Mouse (Mus musculus): Measurements from ENCODE around the gene Fam131b. TPM values are rescaled to one million over a fixed set of nuclear protein-coding genes. Genes with fewer than 3 reads are reported as not detected.

The Fam131b gene
- 4.0 and 4.4 TPM in 2 replicates for polyA plus RNA-seq (2015; fragmentation: Nextera tagmentation; extraction: Ambion mirVana)

DNA sequence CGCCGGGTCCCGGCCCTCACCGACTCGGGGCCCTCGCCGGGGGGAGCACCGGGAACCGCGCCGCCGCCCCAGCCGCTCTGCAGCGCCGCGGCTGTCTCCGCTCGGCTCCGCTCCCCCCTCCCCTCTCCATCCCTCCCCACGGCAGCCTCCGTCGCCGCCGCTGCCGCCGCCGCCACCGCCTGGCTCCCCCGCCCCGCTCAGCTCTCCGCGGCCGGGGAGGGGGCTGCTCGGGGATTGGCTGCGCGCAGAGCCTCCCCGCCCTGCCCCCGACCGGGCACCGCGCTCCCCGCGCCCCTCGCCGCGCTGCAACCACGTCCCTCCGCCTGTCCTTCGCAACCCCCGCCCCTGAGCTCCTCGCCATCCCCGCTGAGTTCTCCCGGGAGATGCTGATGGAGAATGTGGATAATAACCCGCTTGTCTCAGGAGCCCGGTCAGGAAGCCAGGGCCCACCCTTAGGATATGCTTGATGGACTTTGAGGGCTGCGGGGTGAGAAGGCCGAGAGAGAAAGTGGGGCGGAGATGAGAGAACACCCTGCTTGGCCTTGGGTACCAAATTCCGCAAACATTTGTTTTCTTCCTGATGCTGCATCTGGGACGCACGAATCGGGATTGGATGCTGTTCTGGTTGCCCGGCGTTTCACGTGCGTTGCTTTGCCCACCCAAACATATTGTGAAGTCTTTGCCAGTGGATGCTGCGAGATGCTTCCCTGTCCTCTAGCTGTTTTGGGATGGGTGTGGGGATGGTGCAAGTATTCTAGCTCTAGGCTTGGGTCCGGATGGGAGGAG is at the start of gene Fam131b:
Gene Fam131b, minus strand, starts transcription at position 162 of the 786 bp plus-strand sequence.
- H3K36me3 ChIP-seq (ENCODE audit: poor library complexity, severe bottlenecking): peaks cover 6% of the 10 kb centered on the region; the same call in 1 of the 2 replicates
- H3K27ac ChIP-seq: peak within 1 kb of the TSS; percentile 87
- H3K4me3 ChIP-seq: peak within 1 kb of the TSS; percentile 73
- peak within 1 kb of the TSS; percentile 89 for H3K4me2 ChIP-seq
- H3K27me3 ChIP-seq: no peaks in the 10 kb centered on the region
- peak within 1 kb of the TSS; percentile 85 for H3K9ac ChIP-seq
- no peaks in the 10 kb centered on the region for H3K9me3 ChIP-seq (replicated peaks)
- peaks cover 12% of the 10 kb centered on the region; the same call in 1 of the 2 replicates for H3K4me1 ChIP-seq
- ATAC-seq: peak; percentile 88
- WGBS: under 1% methylated on average over 24 of the region's 68 CpGs

- Histone ChIP-seq H3K27ac (no peak overlapping the region), H3K4me2 (peak overlapping the region; percentile 89), H3K27me3 (peaks cover 15% of the 10 kb centered on the region; the same call in 1 of the 2 replicates), H3K9ac (peak overlapping the region; percentile 55; the same call in 1 of the 2 replicates), H3K36me3 (ENCODE audit: poor library complexity, severe bottlenecking) (no peaks in the 10 kb centered on the region), H3K4me1 (peaks cover 21% of the 10 kb centered on the region), H3K9me3 (replicated peaks) (no peaks in the 10 kb centered on the region), H3K4me3 (peak overlapping the region; percentile 47)
- 42% methylated on average over 7 of the region's 7 CpGs for WGBS
- peak; percentile 22; the same call in 1 of the 2 replicates for ATAC-seq
These were observed 49.4 kb upstream of the Fam131b start for GRCm38 (mm10) chr6:42373669-42374430.

DNA sequence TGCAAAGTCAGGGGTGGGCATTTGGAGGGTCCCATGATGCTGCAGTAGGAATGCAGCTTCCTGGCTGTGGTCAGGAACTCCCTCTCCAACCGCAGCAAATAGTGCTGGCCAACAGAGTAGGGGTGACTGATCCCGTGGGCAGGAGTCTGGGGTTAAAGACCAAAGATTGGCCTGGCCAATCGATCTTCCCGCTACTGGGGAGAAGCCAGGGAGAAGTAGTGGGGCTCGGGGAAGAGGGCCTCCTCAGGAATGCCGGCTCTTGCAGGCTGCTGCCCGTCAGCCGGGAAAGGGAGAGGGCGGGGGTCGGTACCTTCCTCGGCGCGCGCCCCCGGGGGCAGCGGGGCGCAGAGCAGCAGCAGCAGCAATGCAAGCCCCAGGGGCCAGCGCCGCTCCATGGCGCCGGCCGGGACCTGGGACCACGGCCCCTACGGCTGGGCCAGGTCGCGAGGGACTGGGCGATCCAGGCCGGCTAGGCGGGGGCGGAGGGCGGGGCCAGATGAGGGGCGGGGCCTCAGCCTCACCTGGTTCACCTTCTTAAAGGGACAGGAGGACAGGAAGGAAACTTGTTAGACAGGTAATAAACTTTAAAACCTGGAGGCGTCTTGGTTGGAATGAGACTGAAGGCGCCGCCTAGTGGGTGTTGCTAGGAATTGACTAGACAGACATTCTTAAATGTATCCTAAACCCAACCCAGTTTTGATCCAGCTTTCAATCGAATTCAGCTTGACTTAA is 48.5 kb upstream of the Fam131b start, which contains the start of gene Epha1:
Gene Epha1, minus strand, starts transcription at position 453 of the 732 bp plus-strand sequence.
- H3K9me3 ChIP-seq (replicated peaks): no peaks in the 10 kb centered on the region
- peak within 1 kb of the TSS; percentile 55 for H3K9ac ChIP-seq
- no peak within 1 kb of the TSS for H3K27ac ChIP-seq
- peaks cover 21% of the 10 kb centered on the region for H3K4me1 ChIP-seq
- ATAC-seq: peak; percentile 71
- H3K4me3 ChIP-seq: peak within 1 kb of the TSS; percentile 47
- WGBS: 0% methylated on average over 29 of the region's 36 CpGs
- H3K36me3 ChIP-seq (ENCODE audit: poor library complexity, severe bottlenecking): no peaks in the 10 kb centered on the region
- H3K27me3 ChIP-seq: peaks cover 15% of the 10 kb centered on the region; the same call in 1 of the 2 replicates
- H3K4me2 ChIP-seq: peak within 1 kb of the TSS; percentile 89

DNA sequence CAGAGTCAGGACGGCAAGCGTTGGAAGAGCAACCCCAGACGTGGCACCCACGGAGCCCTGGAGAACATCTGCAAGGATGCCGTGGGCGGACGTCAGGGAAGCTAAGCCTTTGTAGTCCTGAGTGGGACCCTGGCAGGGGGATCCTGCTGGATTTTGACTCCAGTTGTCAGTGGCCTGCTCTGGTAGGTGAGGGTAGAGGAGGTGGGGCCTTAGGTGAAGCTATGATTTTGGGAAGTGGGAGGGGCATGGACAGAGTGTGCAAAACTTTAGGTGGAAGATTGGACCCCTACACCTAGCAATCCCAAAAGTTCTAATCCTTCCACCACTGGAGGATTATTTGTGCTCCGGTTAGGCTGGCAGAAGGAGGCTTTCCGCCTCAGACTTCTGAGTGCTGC is 48.0 kb upstream of the Fam131b start:
- Histone ChIP-seq H3K4me1 (peaks cover 21% of the 10 kb centered on the region), H3K9ac (no peak overlapping the region), H3K9me3 (replicated peaks) (no peaks in the 10 kb centered on the region), H3K4me3 (no peak overlapping the region), H3K27me3 (peaks cover 15% of the 10 kb centered on the region; the same call in 1 of the 2 replicates), H3K36me3 (ENCODE audit: poor library complexity, severe bottlenecking) (no peaks in the 10 kb centered on the region), H3K27ac (no peak overlapping the region), H3K4me2 (peak overlapping the region; percentile 89)
- 0 out of 2 replicates have a peak, but pooled peaks have one; percentile 6 for ATAC-seq
- WGBS: 16% methylated on average over 9 of the region's 9 CpGs

DNA sequence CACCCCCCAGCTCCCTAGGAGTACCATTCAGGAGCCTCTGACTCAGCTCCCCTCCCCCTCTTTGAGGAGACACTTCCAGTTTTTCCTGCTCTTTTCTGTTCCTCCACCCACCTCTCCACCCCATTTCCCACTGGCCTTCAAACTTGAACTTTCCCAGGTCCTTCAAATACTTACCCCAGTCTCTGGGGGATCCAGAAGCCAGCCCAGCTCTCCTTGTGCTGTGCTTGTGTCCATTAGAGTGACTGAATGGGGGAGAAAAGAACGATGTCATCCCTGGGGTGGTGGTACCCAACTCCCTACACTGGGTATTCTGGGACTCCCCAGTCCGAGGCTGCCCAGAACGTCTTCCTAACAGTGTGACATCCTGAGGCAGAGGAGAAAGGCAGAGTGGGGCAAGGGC is 47.6 kb upstream of the Fam131b start:
- H3K4me1 ChIP-seq: peaks cover 21% of the 10 kb centered on the region
- no peak overlapping the region for H3K4me3 ChIP-seq
- no peak overlapping the region for H3K4me2 ChIP-seq
- no peaks in the 10 kb centered on the region for H3K36me3 ChIP-seq (ENCODE audit: poor library complexity, severe bottlenecking)
- H3K9ac ChIP-seq: no peak overlapping the region
- H3K27me3 ChIP-seq: peaks cover 15% of the 10 kb centered on the region; the same call in 1 of the 2 replicates
- H3K9me3 ChIP-seq (replicated peaks): no peaks in the 10 kb centered on the region
- WGBS: 22% methylated on average over 3 of the region's 3 CpGs
- no peak overlapping the region for H3K27ac ChIP-seq
- ATAC-seq: no peak

DNA sequence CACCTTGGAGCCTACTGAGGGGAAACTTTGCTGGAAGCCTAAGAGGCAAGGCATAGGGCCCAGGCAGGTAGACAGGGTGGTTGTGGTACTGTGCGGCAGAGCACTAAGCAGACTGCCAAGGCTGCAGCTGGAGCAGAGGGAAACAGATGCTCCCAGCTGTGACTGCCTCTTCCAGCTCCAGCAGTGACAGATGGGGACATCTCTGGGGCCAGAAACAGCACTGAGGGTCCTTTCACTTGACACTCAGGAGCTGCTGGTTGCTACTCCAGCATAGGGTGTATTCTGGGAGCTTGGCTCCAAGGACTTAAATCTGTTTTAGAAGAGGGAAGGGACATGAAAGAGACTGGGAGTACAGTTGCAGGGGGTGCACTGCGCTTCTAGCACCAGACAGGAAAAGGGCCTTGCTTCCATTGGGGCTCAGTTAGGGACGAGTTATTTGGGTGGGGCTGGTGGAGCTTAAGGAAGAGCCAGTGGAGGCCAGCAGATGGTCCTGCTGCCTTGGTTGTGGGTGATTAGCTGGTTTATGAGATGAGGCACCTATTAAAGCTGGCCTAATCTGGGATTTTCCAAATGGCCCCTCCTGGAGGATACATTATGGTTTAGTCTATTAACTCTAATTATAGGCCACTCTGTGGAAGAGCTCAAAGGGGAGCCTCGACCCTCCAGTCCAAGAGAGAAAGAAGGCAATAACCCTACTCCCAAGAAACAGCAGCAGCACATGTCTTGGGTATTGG is 46.4 kb upstream of the Fam131b start:
- H3K4me2 ChIP-seq: no peak overlapping the region
- WGBS: 35% methylated on average over 4 of the region's 4 CpGs
- ATAC-seq: no peak
- H3K4me3 ChIP-seq: no peak overlapping the region
- no peak overlapping the region for H3K9ac ChIP-seq
- H3K27ac ChIP-seq: no peak overlapping the region
- no peaks in the 10 kb centered on the region for H3K36me3 ChIP-seq (ENCODE audit: poor library complexity, severe bottlenecking)
- H3K27me3 ChIP-seq: peaks cover 15% of the 10 kb centered on the region; the same call in 1 of the 2 replicates
- peaks cover 21% of the 10 kb centered on the region for H3K4me1 ChIP-seq
- no peaks in the 10 kb centered on the region for H3K9me3 ChIP-seq (replicated peaks)

GRCm38 (mm10) chr6:42369870-42370269 is 45.4 kb upstream of the Fam131b start:
- H3K4me3 ChIP-seq: no peak overlapping the region
- peak; percentile 45 for ATAC-seq
- H3K27ac ChIP-seq: no peak overlapping the region
- no peaks in the 10 kb centered on the region for H3K36me3 ChIP-seq (ENCODE audit: poor library complexity, severe bottlenecking)
- H3K9ac ChIP-seq: no peak overlapping the region
- no peaks in the 10 kb centered on the region for H3K9me3 ChIP-seq (replicated peaks)
- H3K4me1 ChIP-seq: peaks cover 21% of the 10 kb centered on the region
- no peak overlapping the region for H3K4me2 ChIP-seq
- WGBS: 3% methylated on average over 3 of the region's 3 CpGs
- peaks cover 15% of the 10 kb centered on the region; the same call in 1 of the 2 replicates for H3K27me3 ChIP-seq

GRCm38 (mm10) chr6:42365215-42365614 is 40.8 kb upstream of the Fam131b start:
- Histone ChIP-seq H3K27ac (no peak overlapping the region), H3K4me3 (no peak overlapping the region), H3K9me3 (replicated peaks) (no peaks in the 10 kb centered on the region), H3K4me2 (no peak overlapping the region), H3K4me1 (peaks cover 7% of the 10 kb centered on the region), H3K36me3 (ENCODE audit: poor library complexity, severe bottlenecking) (peaks cover 15% of the 10 kb centered on the region), H3K9ac (no peak overlapping the region), H3K27me3 (no peaks in the 10 kb centered on the region)
- no peak for ATAC-seq
- 91% methylated on average over 6 of the region's 6 CpGs for WGBS

DNA sequence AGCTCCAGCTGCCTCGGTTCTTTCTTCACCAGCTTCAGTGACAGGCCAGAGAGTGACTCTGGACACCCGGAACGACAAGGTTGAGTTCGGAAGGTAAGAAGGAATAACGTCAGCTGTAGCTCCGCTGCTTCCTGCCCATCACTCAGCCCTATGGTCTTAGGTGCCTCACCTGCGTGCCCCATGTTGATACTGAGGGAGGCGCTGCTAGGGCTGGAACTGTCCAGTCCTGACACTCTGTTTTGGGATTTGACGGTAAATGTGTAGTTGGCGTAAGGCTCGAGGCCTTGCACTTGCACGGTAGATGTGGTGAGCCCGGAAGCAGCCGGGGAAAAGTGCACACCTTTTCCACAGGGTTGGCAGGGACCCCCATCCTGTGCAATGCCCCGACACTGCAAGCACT is 40.2 kb upstream of the Fam131b start:
- Histone ChIP-seq H3K36me3 (ENCODE audit: poor library complexity, severe bottlenecking) (peaks cover 21% of the 10 kb centered on the region), H3K4me2 (no peak overlapping the region), H3K9ac (no peak overlapping the region), H3K27me3 (no peaks in the 10 kb centered on the region), H3K27ac (no peak overlapping the region), H3K9me3 (replicated peaks) (no peaks in the 10 kb centered on the region), H3K4me3 (no peak overlapping the region), H3K4me1 (peaks cover 1% of the 10 kb centered on the region; the same call in 1 of the 2 replicates)
- ATAC-seq: no peak
- WGBS: 93% methylated on average over 15 of the region's 15 CpGs

DNA sequence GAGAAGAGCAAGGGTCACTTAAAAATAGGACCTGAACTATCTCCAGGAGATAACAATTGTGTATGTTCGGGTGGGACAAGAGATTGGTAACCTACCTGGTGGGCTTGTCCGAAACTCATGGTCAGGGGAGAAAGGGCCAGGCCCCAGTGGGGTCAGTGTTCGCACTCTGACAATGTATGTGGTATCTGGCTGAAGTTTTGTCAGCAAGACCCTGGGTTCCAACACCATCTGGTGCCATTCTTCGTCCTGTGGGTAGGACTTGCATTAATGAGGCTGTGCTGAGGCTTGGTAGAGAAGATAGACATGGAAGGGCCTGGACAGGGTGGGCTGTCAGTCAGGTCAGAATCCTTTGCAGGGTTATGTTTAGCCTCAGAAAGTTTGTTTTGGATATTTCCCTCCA is 39.6 kb upstream of the Fam131b start:
- Histone ChIP-seq H3K4me1 (no peaks in the 10 kb centered on the region), H3K9ac (no peak overlapping the region), H3K27ac (no peak overlapping the region), H3K36me3 (ENCODE audit: poor library complexity, severe bottlenecking) (peaks cover 26% of the 10 kb centered on the region), H3K27me3 (no peaks in the 10 kb centered on the region), H3K4me2 (no peak overlapping the region), H3K9me3 (replicated peaks) (no peaks in the 10 kb centered on the region), H3K4me3 (no peak overlapping the region)
- ATAC-seq: no peak
- 85% methylated on average over 4 of the region's 4 CpGs for WGBS

GRCm38 (mm10) chr6:42362974-42363373 is 38.5 kb upstream of the Fam131b start:
- peak; percentile 28; the same call in 1 of the 2 replicates for ATAC-seq
- Histone ChIP-seq H3K4me3 (no peak overlapping the region), H3K27me3 (no peaks in the 10 kb centered on the region), H3K9me3 (replicated peaks) (no peaks in the 10 kb centered on the region), H3K4me2 (no peak overlapping the region), H3K27ac (no peak overlapping the region), H3K4me1 (no peaks in the 10 kb centered on the region), H3K36me3 (ENCODE audit: poor library complexity, severe bottlenecking) (peaks cover 37% of the 10 kb centered on the region), H3K9ac (no peak overlapping the region)
- WGBS: 50% methylated on average over 3 of the region's 3 CpGs

Data from forebrain, embryonic 13.5 days (tissue).